Mouse (Mus musculus) lung, postnatal 0 days (tissue): ENCODE data around the gene Clic1.

Experiments
- CTCF ChIP-seq: IDR thresholded peaks from 2 replicates; pipeline ENCODE4 v1.5.1; 2016; ENCODE audit warnings: antibody characterized with exemption, mild to moderate bottlenecking
- EP300 ChIP-seq: IDR thresholded peaks from 2 replicates; pipeline ENCODE4 v1.6.1; 2016; ENCODE audit warnings: antibody characterized with exemption, mild to moderate bottlenecking, control low read depth

DNA sequence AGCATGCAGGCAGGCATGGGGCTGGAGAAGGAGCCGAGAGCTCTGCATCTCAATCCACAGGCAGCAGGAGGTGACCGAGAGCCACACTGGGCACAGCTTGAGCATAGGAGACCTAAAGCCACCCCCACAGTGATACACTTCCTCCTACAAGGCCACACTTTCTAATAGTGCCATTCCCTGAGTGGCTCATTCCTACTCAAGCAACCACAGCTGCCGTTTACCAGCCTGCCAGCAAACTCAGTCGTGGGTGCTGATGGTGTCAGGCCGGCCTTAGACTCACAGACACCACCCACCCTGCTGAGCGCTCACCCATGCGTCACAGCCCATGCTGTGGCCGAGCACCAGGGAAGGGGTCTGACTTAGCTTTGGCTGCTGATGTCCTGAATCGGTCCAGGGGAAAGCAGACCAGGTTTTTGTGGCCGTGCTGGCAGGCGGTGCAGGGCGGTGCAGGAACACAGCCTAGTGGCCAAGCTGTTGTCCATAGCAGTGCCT, 47.4 kb downstream of the Clic1 start:
- TF ChIP-seq CTCF (no peak), EP300 (no peak)
